ENCODE assay signal across 16 mouse cellular contexts in the genomic region with DNA sequence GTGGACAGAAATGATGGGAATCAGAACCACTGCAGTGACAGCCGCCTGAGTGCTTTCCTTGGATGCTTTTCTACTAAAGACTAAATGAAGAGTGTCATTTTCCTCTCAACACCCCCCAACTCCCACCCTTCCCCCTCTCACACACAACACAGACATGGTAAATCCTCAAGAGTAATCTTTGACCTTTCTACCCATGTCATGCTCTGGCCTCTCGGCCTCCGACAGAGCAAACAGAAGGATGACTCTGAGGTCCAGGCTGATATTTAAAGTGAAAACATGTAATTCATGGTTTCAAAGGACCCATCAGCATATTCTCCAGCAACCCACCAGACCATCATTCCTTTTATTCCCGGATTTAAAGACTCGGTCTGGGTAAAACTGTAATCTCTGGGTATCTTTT.
A peak's percentile ranks its signal among the peaks of the same experiment; 100 is the strongest.
DNase-seq lines count a peak whose midpoint lies in the region; ATAC-seq and TF ChIP-seq lines count a peak whose summit lies in the region.
"Had no signal": no experiment of that assay in that cellular context is flagged by ENCODE, and none has a peak within 500 bp of the region (broad histone marks: within the 10 kb centered on the region; RNA-seq: fewer than 3 reads in every experiment).

No protein-coding gene starts in this region.

- peaks cover 22% of the 10 kb centered on the region for H3K4me1 ChIP-seq in intestine, embryonic 15.5 days (replicated peaks)
- H3K4me1 ChIP-seq in neural tube, embryonic 15.5 days, result peaks cover 30% of the 10 kb centered on the region

- 53% methylated on average over 5 of the region's 5 CpGs for WGBS in intestine, embryonic 15.5 days
- 77% methylated on average over 5 of the region's 5 CpGs for WGBS in neural tube, embryonic 15.5 days

- H3K27ac ChIP-seq in gastrocnemius, adult 2 months, result peak overlapping the region; percentile 2; the same call in 1 of the 2 replicates
- H3K27ac ChIP-seq in layer of hippocampus, adult 2 months, result peak overlapping the region; percentile 46; the same call in 1 of the 2 replicates
- peak overlapping the region; percentile 37; the same call in 1 of the 2 replicates for H3K27ac ChIP-seq in intestine, embryonic 15.5 days
- no peak overlapping the region; the same call in 1 of the 2 replicates for H3K27ac ChIP-seq in neural tube, embryonic 15.5 days (replicated peaks)
- H3K27ac ChIP-seq: embryonic facial prominence, embryonic 15.5 days; forebrain, embryonic 10.5 days; heart, adult 2 months; heart, embryonic 13.5 days; hindbrain, embryonic 14.5 days had no signal

- no peaks in the 10 kb centered on the region for H3K36me3 ChIP-seq in intestine, embryonic 15.5 days
- no peaks in the 10 kb centered on the region for H3K36me3 ChIP-seq in neural tube, embryonic 15.5 days
- H3K36me3 ChIP-seq: embryonic facial prominence, embryonic 15.5 days; forebrain, embryonic 10.5 days; heart, embryonic 13.5 days had no signal

- intact Hi-C loops in gastrocnemius, adult 2 months (cut with DNase I), result loop anchor here (5.0 kb wide), 3 partner anchors 299 to 506 kb away; no protein-coding TSS in a partner anchor
- intact Hi-C loops in gastrocnemius, postnatal 36 days (cut with DNase I), result loop anchor here (2.0 kb wide), 1 partner anchor 507 kb away; no protein-coding TSS in a partner anchor

- H3K27me3 ChIP-seq in intestine, embryonic 15.5 days (replicated peaks), result no peaks in the 10 kb centered on the region
- no peaks in the 10 kb centered on the region for H3K27me3 ChIP-seq in neural tube, embryonic 15.5 days (replicated peaks)
- H3K27me3 ChIP-seq: heart, embryonic 13.5 days had no signal

- no peak overlapping the region for H3K4me3 ChIP-seq in gastrocnemius, adult 2 months
- no peak overlapping the region for H3K4me3 ChIP-seq in layer of hippocampus, adult 2 months
- no peak overlapping the region for H3K4me3 ChIP-seq in intestine, embryonic 15.5 days (replicated peaks)
- no peak overlapping the region for H3K4me3 ChIP-seq in neural tube, embryonic 15.5 days (replicated peaks)
- H3K4me3 ChIP-seq: embryonic facial prominence, embryonic 15.5 days; erythroblast, embryonic 14.5 days; forebrain, embryonic 10.5 days; heart, adult 2 months; heart, embryonic 13.5 days had no signal

- 0 out of 2 replicates have a peak overlapping the region, but pooled peaks have one; percentile 1 for H3K4me2 ChIP-seq in intestine, embryonic 15.5 days (replicated peaks)
- no peak overlapping the region for H3K4me2 ChIP-seq in neural tube, embryonic 15.5 days
- H3K4me2 ChIP-seq: embryonic facial prominence, embryonic 15.5 days had no signal

- no peak overlapping the region for H3K9ac ChIP-seq in intestine, embryonic 15.5 days
- H3K9ac ChIP-seq in neural tube, embryonic 15.5 days (replicated peaks), result no peak overlapping the region
- H3K9ac ChIP-seq: embryonic facial prominence, embryonic 15.5 days; hindbrain, embryonic 14.5 days had no signal

- ATAC-seq in intestine, embryonic 15.5 days, result no peak
- no peak for ATAC-seq in neural tube, embryonic 15.5 days (ENCODE audit: low FRiP score)
- ATAC-seq: forebrain, embryonic 14.5 days had no signal

- DNase-seq in gastrocnemius, adult 2 months, result no peak
- DNase-seq in gastrocnemius, postnatal 36 days, result no peak
- DNase-seq in layer of hippocampus, adult 2 months (ENCODE audit: low spot score in 2 of 2), result no peak
- DNase-seq in layer of hippocampus, postnatal 36 days, result no peak
- peak; percentile 66 for DNase-seq in yolk sac, embryonic 10.5 days (ENCODE audit: low spot score)
- DNase-seq: embryo, embryonic 11 days; heart, postnatal 4 days had no signal

- H3K9me3 ChIP-seq in intestine, embryonic 15.5 days, result no peaks in the 10 kb centered on the region
- no peaks in the 10 kb centered on the region for H3K9me3 ChIP-seq in neural tube, embryonic 15.5 days (replicated peaks)
- H3K9me3 ChIP-seq: embryonic facial prominence, embryonic 15.5 days; forebrain, embryonic 10.5 days; heart, embryonic 13.5 days had no signal

- TF ChIP-seq CTCF in gastrocnemius, adult 2 months (IDR thresholded peaks at IDR 0.05), result no peak
- no peak for TF ChIP-seq CTCF in layer of hippocampus, adult 2 months (conservative IDR thresholded peaks at IDR 0.05)
